Mouse (Mus musculus) mouse trophoblast stem cell (cell line): Measurements from ENCODE around the gene Rab6a.
"Not testable (repeated sequence)": the region's sequence is repeated elsewhere in the genome, so short reads cannot be mapped to it uniquely, and the experiment has no call there.

Experiments
- in situ Hi-C, 2 experiments: fragments of 300-500 bp; cut with MseI, MboI; formaldehyde crosslinking; loops; 2 replicates in 1 of 2; 3 replicates in 1 of 2; pipeline ENCODE4 v1.15.1; 2025

Gene Rab6a

DNA sequence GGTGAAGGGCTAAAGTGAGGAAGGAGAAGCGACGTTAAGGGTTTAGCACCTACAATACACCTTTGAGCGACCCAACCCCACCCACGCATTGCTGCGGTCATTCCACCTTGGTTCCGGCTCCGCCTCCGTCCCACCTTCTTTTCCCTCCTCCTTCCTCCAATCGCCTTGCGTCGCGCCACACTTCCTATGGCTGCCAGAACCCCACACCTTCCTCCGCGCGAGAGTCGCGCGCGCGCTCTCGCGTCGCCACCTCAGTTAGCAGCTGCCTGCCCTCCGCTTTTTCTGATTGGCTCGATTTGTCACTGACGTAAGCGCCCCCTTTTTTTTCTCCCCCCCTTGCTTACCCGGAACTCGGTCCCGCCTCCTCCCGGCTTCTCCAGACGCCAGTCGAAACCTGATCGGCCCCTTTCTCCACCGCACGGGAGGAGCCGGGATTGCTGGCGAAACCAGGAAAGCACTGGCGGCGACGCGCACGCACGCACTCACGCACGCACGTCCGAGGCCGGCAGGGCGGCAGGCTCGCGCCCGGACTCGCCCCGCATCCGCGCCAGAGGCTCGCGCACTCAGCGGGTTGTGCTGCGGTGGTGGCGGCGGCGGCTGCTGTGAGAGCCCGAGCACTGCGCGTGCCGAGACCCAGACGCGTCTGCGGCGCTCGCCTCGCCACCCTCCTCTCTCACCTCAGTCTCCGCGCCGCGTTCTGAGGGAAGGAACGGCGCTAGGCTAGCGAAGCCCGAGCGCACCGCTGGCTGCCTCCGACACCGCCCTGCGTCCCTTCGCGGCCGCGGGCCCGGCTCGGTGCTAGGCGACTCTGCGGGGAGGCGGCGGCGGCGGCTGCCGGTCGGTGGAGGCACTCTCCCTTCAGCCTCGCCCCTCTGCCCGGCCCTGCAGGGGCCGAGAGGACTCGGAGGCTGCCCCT, at the start of gene Rab6a:
TSS of gene Rab6a (plus strand) at position 197 of the 916 bp plus-strand sequence.
- in situ Hi-C loops = no loop called here

DNA sequence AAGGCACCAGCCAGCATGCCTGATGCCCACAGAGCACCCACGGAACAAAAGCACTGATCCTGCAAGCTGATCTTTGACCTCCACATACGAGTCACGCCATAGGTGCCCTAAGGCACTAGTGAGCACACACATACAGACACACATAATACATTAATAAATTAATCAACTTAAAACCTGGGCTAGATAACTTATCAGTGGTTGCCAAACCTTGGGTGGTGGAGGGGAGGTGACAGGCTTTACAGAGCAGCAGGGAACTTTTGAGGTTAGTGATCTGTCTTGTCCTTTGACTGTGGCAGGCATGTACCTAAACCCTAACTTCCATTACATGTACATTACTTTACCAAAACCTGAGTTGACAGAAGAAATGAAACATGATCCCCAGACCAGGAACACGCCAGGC, 47.9 kb upstream of the Rab6a start:
- in situ Hi-C loops = no loop called here

DNA sequence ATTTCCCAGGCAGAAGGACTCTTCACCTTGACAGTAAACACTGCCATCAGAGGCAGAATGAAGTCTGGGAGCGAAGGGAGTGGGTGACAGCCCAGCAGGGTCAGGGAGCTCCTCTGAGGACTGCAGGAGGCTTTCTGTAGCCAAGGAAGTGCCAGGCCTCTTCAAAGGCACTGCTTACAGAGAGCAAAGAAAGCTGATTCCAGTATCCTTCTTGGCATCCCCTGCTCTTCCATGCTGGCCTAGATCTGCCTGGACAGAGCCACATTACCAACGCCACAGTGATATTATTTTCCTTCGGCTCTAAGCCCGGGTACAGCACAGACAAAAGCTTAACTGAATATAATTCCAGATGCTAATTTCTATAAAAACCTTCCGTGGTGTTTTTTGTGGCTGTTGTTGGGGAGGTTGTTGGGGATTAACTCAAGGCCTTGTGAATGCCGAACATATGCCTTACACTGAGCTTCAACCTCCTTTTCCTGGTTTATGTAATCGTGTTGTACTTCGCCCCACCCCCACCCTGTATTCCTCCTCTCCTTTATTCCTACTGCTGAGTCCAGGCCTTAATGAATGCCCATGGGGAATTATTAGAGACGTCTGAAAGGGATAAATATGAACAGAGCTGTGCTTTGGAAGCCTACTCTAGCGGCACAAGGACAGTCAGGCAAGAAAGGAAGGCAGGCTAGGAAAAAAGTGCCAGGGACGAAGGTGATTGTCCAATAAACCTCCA, 45.2 kb upstream of the Rab6a start:
- in situ Hi-C loops = no loop called here

DNA sequence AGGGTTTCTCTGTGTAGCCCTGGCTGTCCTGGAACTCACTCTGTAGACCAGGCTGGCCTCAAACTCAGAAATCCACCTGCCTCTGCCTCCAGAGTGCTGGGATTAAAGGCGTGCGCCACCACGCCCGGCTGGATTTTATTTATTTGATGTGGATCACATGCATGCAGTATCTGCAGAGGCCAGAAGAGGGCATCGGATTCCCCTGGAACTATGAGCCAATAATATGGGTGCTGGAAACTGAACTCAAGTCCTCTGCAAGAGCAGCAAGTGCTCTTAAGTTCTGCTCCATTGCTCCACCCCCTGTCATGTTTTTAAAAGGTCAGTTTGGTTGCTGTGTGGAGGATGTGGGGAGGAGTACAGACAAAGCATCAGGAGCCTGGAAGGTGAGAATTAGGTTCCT, 40.0 kb upstream of the Rab6a start:
- in situ Hi-C loops = not testable (repeated sequence)

DNA sequence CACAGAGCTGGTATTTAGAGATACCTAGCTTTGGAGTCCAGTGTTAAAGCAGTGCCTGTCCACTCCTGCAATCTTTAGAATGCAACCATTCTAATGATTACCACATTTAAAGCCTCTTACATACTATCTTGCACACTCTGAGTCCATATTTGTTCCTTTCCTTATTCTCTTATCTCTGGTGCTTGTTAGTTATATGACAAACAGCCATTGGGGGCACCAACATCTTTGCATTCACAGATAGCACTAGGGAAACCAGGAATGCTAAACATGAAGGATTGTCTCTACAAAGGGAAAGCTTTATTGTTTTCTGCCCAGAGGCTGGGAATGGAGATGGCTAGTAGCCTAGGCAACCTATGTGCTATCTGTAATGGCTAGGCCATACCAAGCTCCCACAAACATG, 37.3 kb upstream of the Rab6a start:
- in situ Hi-C loops = no loop called here

DNA sequence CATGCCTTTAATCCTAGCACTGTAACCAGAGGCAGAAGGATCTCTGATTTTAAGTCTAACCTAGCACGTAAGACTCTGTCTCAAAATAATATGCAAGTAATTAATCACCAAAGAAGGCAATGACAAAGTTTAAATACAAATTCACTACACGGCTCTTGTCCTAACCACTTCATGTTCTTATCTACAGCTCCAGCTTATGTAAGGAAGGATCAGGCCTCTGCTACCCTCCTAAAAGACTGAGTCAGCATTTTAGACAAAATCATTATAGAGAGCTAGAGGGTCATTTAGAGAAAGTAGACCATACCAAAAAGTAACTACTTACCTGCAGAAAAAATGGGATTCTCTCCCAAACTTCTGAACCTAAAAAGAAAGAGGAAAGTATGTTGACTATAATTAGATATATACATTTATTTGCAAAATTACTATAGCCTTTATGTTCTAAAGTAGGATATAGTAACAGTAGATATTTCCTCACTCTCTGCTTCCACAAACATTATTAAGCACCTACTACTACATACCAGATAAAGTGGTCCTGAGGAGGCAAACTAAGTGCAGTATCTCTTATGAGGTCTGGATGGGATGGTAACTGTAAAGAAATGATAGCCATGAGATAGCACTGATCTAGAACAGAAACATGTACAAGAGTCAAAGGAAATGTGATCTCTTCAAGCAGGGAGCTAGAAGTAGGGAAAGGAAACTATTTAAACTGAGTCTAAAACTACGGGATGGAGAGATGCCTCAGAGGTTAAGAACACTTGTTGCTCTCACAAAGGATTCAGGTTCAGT, 36.1 kb upstream of the Rab6a start:
- in situ Hi-C loops = no loop called here

DNA sequence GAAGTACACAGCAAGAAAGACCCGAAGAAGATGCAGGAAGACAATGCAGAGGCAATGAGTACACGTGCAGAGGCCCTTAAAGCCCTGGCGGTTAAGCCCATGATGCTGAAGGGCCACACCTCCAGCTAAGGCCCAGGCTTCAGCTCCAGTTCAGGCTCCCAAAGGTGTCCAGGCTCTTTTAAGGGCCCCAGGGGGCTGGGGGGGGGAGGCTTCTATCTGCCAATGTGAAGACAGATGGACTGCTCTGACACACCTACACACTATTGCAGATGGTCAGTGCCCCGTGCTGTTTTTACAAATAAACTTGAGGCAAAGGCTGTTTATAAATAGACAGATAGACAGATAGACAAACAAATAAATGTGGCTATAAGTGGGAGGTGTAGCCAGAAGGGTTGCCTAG, 35.1 kb upstream of the Rab6a start:
- in situ Hi-C loops = no loop called here

DNA sequence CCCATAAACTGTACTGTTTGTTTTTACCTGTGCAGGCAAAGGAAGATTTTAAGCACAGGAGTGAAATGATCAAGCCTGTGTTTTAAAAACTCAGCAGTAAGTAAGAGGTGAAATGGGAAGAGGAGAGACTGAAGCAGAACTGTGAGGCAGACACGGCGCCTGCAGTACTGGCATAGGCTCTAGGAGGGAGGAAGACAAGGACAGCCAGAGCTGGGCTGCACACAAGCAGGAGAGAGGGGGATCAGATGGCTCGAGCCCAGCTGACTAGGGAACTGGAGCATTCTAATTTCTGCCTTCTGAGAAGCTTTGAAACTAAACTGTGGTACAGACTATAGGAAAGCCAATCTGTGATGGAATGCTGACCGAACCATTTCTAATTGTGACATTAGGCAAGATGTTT, 34.5 kb upstream of the Rab6a start:
- in situ Hi-C loops = no loop called here

DNA sequence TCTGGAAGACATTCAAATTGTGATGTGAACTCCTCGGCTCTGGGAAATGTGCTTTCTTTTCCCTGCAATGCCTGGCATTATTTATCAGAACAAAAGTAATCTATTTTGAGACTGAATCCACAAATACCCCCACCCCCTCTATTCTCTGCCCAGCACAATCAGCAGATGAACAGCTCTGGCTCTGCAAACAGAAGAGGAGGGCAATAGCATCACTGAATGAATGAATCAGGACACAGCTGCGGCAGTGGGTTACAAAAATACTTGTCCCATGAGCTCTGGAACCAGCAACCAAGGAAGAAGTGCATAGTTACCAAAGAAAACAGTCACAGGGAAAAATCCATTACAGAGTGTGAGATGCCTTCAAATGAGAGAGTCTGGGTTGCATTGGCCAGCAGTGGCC, 28.4 kb upstream of the Rab6a start:
- in situ Hi-C loops = no loop called here

DNA sequence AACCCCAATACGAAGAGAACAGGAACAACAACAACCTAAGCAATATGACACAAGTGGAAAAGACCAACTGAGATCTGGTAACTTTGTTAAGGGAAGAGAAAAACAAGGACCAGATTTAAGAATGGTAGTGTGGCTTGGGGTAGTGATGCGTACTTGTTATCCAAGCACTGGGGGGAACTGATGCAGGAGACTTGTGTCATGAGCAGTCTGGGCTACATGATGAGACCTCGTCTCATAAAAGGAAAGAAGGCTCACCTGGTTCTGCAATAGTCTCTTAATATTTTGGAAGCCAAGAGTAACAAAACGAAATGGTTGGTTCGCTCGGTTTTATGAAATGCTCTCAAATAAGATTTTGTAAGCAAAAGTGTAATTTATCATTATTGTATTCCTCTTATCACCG, 25.0 kb upstream of the Rab6a start:
- in situ Hi-C loops = no loop called here

DNA sequence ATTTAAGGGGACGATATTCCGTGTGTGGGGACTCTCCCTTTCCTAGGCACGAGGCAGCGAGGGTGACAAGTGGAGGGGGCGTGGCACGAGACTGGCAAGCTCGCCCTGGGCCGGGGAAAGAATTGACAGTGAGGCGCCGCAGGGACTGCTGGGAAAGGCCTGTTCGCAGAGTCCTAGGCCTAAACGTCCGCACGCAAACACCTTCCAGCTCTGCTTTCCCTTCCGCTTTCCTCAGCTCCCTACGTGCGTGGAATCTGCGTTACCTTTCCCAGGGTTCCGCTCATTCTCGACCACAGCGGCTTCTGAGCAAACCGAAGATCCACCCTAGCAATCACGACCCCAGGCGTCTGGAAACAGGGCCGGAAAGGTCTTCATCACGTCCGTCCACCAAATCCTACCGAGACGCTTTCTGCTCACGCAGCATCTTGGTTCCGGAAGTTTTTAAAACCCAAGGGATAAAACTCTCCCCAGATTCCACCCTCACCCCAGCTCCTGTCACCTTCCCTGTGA, 24.4 kb upstream of the Rab6a start:
- in situ Hi-C loops = no loop called here

DNA sequence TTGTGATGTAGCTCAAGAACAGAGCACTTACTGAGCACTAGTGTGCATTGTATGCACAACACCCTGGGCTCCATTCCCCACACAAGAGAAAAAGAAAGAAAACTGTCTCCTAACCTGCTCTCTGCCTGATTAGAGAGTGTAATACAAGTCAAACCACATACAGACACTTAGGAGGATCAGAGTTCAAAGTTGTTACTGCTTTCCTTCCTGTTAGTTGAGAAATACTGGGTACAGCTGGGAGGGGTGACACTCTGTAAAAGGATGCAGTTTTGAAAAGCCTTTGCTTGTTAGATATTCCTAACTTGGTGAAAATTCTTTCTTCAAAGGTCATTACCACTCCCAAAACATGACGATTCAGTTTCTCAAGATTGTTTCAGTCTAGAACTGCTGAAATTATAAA, 17.4 kb upstream of the Rab6a start:
- in situ Hi-C loops = no loop called here

DNA sequence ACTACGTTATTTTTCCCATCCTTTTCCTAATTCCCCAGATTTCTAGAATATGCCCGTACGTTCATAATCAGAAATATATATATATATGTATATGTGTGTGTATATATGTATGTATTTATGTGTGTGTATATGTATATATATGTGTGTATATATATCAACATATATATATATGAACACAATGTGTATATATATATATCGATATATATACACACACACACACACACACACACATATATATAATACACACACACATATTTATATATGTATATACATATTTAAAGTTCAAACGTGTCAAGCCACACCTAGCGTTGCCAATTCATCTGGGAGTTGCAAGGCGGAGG, 16.7 kb upstream of the Rab6a start:
- in situ Hi-C loops = no loop called here

DNA sequence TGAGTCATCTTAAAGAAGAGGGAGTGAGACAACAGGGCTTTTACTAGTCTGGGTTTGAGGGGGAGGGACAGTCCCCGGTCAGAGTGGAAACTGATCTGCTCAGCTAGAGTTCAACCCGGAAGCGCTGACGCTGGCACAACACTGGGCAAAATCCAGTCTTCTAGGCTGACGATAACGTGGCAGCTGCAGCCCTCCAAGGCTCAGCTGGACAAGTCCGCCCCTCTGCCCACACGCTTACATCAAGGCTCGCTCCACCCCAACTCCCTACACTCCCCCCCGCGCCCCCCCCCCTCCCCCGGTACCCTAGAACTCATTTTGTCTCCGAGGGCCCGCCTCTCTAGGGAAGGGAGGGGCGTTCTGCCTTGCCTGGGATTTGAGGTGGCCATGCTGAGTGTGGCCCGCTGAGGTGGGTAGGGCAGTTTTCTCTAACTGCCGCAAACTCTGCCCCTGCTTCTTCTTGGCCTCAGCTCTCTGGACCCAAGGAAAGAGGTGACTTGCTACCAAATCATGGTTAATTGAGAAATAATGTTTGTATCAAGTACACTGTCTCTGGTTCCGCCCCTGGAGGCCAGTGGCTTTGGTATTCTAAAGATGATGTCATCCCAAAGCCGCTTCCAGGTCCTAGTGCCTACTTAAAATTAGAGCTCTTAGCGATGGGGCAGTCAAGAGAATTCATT, 16.2 kb upstream of the Rab6a start:
- in situ Hi-C loops = no loop called here

DNA sequence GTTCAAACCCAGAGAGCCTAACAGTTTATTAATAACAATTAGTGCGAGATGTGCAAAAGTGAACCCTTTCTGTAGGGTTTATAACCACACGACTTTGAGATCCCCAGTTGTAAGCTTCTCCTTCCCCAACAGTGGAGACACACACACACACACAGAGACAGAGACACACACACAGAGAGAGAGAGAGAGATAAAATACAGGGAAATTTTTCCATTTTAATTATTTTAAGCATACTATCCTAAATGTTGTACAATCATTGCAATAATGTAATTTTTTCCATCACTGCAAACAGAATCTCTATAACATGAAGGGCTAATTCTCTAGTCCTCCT, 15.7 kb upstream of the Rab6a start:
- in situ Hi-C loops = no loop called here

DNA sequence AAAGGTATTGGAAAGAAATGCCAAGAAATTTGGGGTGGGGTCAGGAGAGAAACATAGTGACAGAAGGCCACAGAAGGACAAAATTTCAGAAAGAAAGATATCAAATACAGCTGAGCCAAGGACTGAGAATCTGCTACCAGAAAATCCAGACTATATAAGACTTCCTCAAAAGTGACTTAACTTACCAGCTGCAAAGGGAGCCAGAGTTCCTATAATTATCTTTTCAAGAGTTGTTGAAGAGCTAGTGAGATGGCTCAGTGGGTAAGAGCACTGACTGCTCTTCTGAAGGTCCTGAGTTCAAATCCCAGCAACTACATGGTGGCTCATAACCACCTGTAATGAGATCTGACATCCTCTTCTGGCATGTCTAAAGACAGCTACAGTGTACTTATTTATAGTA, 13.9 kb upstream of the Rab6a start:
- in situ Hi-C loops = no loop called here

DNA sequence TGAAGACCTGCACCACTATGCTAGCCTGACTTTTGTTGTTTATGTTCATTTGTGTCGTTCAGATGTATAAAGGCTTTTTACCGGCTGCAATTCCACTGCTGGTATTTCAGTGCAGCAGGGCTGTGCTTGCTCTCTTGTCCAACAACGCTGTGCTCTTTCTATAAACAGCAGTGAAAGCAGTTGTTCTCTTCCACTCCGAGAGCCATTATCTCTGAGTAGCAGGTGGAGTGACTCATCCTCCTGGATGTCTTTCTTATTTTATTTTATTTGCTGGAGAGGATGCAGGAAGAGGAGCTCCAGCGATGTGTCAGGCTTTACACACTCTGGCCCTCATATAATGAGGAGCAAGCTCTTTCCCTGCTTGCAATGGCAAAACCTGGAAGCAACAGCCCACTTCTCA, 7.0 kb upstream of the Rab6a start:
- in situ Hi-C loops = no loop called here

DNA sequence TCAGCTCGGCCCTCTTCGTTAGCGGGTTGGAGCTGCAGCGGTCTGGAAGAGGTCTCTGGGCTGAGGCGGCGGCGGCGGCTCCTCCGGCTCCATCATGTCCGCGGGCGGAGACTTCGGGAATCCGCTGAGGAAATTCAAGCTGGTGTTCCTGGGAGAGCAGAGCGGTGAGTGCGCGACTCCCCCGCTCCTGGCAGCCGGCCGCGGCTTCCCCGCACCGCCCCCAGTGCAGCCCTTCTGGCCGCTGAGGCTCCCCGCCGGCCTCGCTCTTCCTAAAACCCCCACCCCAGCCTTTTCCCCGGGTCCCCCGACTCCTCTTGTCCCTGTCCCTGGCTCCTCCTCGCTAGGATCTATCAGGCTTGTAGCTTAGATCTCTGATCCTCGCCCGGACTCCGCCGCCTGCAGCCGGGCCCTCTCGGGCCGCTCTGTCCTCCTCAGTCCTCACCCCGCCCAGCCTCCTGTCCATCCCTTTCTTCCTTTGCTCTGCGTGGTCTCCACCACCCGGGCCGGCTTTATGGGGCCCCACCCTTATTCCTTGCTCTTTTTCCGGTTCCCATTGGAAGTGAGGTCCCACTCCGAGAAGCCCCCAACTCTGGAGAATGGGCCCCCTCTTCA, 1.0 kb downstream of the Rab6a start, which contains the start of gene Mrpl48:
TSS of gene Mrpl48 (minus strand) at position 172 of the 612 bp plus-strand sequence.
- in situ Hi-C loops = no loop called here

DNA sequence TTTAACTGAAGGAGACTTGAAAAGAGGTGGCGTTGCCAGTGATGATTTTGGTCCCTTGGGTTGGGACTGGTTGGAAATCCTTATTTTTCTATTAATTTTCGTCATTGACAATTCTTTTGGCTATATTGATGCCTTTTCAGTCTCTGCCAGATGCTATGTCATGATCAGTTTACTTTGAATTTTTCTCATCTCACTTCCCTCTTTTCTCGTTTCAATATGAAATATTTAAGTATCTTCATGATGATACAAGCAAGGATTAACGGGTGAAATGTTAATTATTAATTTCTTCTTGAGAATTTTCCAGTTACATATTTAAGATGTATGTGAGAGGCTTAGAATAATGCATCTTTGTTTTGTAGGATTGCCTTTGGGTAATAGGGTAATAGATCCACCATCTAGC, 1.7 kb downstream of the Rab6a start:
- in situ Hi-C loops = no loop called here

DNA sequence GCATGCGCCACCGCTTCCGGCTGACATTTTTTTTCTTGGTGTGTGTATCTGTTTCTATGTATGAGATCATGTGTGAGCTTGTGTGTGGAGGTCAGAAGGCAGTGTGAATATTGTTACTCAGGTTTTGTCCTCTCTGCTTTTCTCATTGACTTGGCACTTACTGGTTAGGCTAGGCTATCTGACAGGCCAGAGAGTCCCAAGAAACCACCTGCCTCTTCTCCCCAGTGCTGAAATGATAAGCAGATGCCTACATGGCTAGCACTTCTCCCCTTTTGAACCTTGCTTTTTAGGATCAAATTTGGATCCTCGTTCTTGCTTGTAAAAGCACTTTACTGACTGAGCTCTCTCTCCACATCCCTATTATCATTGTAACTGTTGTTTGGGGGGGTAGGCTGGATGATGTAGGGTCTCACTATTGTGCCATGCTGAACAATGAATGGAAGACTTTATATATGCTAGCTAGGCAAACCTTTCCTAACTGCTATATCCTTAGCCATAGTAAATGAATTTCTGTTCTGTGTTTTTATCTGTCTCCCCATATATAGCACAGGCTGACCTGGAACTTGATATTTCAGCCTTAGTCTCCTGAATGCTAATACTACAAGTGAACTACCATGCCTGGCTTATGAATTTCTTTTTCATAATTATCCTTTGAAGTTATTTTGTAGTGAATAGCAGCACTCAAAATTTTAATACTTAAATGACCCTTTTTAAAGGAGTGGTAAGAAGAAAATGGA, 9.1 kb downstream of the Rab6a start:
- in situ Hi-C loops = no loop called here

DNA sequence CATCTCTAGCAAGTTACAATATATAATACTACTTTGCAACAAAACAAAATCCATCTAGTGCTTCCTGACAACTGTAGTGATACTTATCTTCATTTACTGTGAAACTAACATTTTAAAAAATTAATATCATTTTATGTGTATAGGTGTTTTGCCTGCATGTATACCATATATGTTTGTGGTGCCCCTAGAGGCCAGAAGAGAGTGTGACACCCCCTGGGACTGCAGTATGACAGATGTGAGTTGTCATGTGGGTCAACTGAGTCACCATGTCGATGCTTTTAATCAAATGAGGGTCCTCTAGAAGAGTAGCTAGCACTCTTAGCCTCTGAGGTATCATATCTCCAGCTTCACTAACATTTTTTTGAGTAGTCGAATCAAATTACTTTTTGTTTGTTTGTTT, 15.1 kb downstream of the Rab6a start:
- in situ Hi-C loops = no loop called here
